Mouse (Mus musculus): ENCODE data around the gene Mpp2. TPM values are rescaled to one million over a fixed set of nuclear protein-coding genes. Genes with fewer than 3 reads are reported as not detected.

Mpp2 gene
- polyA plus RNA-seq, 1 experiment from 2014 or later, result 15.3 TPM

DNA sequence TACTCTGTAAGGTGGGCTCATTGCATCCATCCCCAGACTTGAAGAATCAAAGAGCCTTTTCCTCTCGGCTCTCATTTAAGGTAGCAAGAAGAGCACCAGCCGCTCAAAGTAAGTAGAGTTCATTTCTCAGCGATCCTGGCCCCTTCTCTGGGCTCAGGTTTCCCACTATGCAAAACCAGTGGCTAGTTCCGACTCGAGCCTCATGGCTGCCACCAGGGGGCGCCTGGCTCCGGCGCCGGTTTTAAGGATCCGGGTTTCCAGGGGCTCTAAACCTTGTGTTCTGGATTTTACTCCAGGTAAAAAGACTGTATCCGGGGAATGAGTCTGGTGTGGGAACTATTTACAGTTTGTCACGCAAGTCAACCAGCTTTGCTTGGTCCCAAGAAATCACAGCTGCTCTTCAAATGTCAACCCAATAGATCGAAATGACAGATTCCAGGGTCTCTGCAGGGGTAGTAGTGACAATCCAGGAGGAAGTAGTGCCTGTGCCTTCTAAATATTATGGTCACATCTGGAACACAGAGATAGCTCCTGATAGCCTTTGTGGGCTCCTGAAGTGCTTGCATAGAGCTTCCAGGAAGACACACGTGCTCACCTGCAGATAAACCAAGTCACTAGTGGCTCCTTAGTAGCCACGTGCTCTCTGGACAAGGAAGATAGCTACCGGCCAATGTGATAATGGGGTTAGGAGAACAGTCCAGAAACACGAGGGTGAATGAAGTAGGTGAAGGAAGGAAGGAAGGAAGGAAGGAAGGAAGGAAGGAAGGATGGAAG, 14.4 kb upstream of the Mpp2 start:
- 19% methylated on average over 17 of the region's 17 CpGs for WGBS
- Histone ChIP-seq H3K27me3 (replicated peaks; ENCODE audit: control insufficient read depth, insufficient read depth, low read length) (peaks cover 40% of the 10 kb centered on the region), H3K4me1 (ENCODE audit: control insufficient read depth, insufficient read depth, low read length) (no peaks in the 10 kb centered on the region), H3K36me3 (ENCODE audit: control insufficient read depth, insufficient read depth, low read length) (no peaks in the 10 kb centered on the region), H3K4me3 (ENCODE audit: low read depth, low read length) (no peak overlapping the region), H3K4me2 (ENCODE audit: low read length) (no peak overlapping the region), H3K9ac (ENCODE audit: low read length) (no peak overlapping the region), H3K27ac (ENCODE audit: low read depth, low read length) (no peak overlapping the region), H3K9me3 (replicated peaks; ENCODE audit: control insufficient read depth, low read length) (no peaks in the 10 kb centered on the region)
- DNase-seq (ENCODE audit: low spot score) (peak; percentile 83), ATAC-seq (no peak)

DNA sequence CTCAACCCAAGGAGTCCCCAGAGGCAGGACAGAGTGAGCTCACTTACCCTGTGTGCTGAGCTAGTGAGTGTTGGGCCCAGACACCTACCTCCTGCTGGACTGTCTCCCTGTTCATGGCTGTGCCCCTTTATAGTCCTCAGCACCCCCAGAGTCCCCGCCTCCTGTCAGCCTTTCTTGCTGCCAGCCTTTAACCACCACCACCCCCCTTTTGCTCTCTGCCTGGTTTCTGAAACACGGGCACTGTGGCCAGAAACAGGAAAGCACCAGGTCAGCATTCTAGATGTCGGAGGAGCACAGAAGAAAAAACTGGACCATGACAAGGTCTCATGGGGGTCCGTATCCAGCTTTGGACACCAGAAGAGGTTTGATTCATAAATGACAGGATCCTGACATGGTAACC, 12.9 kb upstream of the Mpp2 start, which contains the start of gene Ppy:
TSS of gene Ppy (minus strand) at position 101 of the 400 bp plus-strand sequence.
- H3K4me2 ChIP-seq (ENCODE audit: low read length), result no peak within 1 kb of the TSS
- H3K27ac ChIP-seq (ENCODE audit: low read depth, low read length), result no peak within 1 kb of the TSS
- H3K36me3 ChIP-seq (ENCODE audit: control insufficient read depth, insufficient read depth, low read length), result no peaks in the 10 kb centered on the region
- H3K4me3 ChIP-seq (ENCODE audit: low read depth, low read length), result no peak within 1 kb of the TSS
- DNase-seq (ENCODE audit: low spot score) (no peak), ATAC-seq (no peak)
- no peaks in the 10 kb centered on the region for H3K9me3 ChIP-seq (replicated peaks; ENCODE audit: control insufficient read depth, low read length)
- 85% methylated on average over 4 of the region's 4 CpGs for WGBS
- H3K4me1 ChIP-seq (ENCODE audit: control insufficient read depth, insufficient read depth, low read length), result peaks cover 7% of the 10 kb centered on the region
- no peak within 1 kb of the TSS for H3K9ac ChIP-seq (ENCODE audit: low read length)
- peaks cover 27% of the 10 kb centered on the region for H3K27me3 ChIP-seq (replicated peaks; ENCODE audit: control insufficient read depth, insufficient read depth, low read length)

DNA sequence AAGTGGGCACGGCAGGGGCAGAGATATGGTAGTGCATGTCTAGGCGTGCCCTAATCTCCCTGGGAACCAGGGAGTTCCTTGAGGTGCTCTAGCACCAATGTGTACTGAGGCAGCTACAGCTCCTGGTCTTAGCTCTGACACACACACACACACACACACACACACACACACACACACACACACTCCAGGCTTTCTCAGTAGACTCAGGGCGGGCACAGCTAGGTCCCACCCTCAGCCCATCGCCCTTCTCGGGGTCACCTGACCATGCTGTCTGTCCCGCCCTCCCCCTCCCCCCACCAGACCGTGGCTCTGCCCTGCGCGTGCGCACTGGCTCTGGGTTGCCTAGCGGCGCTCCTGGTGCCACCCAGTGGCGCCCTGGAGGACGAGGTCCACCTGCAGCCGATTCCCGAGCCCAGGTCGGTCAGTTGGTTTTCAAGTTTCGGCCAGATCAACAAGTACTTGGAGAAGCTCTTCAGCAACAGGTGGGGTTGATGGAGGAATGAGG, 8.6 kb upstream of the Mpp2 start:
- Histone ChIP-seq H3K4me3 (ENCODE audit: low read depth, low read length) (peak overlapping the region; percentile 15), H3K9ac (ENCODE audit: low read length) (peak overlapping the region; percentile 32; the same call in 1 of the 2 replicates), H3K4me1 (ENCODE audit: control insufficient read depth, insufficient read depth, low read length) (peaks cover 7% of the 10 kb centered on the region), H3K36me3 (ENCODE audit: control insufficient read depth, insufficient read depth, low read length) (no peaks in the 10 kb centered on the region), H3K9me3 (replicated peaks; ENCODE audit: control insufficient read depth, low read length) (no peaks in the 10 kb centered on the region), H3K27ac (ENCODE audit: low read depth, low read length) (no peak overlapping the region), H3K27me3 (replicated peaks; ENCODE audit: control insufficient read depth, insufficient read depth, low read length) (0 out of 2 replicates have a peak, but pooled peaks cover 4% of the 10 kb centered on the region), H3K4me2 (ENCODE audit: low read length) (peak overlapping the region; percentile 42)
- ATAC-seq (peak; percentile 91), DNase-seq (ENCODE audit: low spot score) (peak; percentile 90)
- WGBS, result 2% methylated on average over 16 of the region's 18 CpGs

DNA sequence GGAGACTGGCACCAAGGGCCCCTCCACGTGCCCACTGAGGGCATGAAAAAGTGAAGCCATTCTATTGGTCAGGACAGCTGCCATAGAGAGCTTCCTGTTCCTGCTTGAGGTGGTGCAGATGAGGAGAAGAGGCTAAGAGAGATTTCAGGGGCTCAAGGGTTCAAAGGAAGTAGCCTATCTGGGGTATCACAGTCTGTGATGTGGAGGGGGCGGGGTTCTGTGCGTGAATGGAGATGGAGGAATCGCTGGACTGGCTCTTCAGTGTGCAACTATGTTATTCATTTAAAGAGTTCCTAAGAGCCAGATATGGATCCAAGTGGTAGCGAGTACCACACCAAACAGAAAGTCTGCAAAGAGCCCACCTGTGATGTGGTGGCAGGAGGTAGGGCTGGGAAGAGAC, 8.1 kb upstream of the Mpp2 start:
- H3K4me2 ChIP-seq (ENCODE audit: low read length), result peak overlapping the region; percentile 42
- H3K9ac ChIP-seq (ENCODE audit: low read length), result no peak overlapping the region
- no peak for DNase-seq (ENCODE audit: low spot score)
- no peaks in the 10 kb centered on the region for H3K36me3 ChIP-seq (ENCODE audit: control insufficient read depth, insufficient read depth, low read length)
- no peak overlapping the region for H3K4me3 ChIP-seq (ENCODE audit: low read depth, low read length)
- 0 out of 2 replicates have a peak, but pooled peaks have one; percentile 21 for ATAC-seq
- peaks cover 7% of the 10 kb centered on the region for H3K4me1 ChIP-seq (ENCODE audit: control insufficient read depth, insufficient read depth, low read length)
- H3K27me3 ChIP-seq (replicated peaks; ENCODE audit: control insufficient read depth, insufficient read depth, low read length), result 0 out of 2 replicates have a peak, but pooled peaks cover under 1% of the 10 kb centered on the region
- WGBS, result 65% methylated on average over 5 of the region's 5 CpGs
- no peaks in the 10 kb centered on the region for H3K9me3 ChIP-seq (replicated peaks; ENCODE audit: control insufficient read depth, low read length)
- no peak overlapping the region for H3K27ac ChIP-seq (ENCODE audit: low read depth, low read length)

- no peaks in the 10 kb centered on the region for H3K36me3 ChIP-seq (ENCODE audit: control insufficient read depth, insufficient read depth, low read length)
- H3K4me1 ChIP-seq (ENCODE audit: control insufficient read depth, insufficient read depth, low read length), result peaks cover 7% of the 10 kb centered on the region
- WGBS, result 84% methylated on average over 3 of the region's 3 CpGs
- no peak overlapping the region for H3K9ac ChIP-seq (ENCODE audit: low read length)
- no peaks in the 10 kb centered on the region for H3K27me3 ChIP-seq (replicated peaks; ENCODE audit: control insufficient read depth, insufficient read depth, low read length)
- no peaks in the 10 kb centered on the region for H3K9me3 ChIP-seq (replicated peaks; ENCODE audit: control insufficient read depth, low read length)
- no peak overlapping the region for H3K4me3 ChIP-seq (ENCODE audit: low read depth, low read length)
- no peak overlapping the region for H3K27ac ChIP-seq (ENCODE audit: low read depth, low read length)
- ATAC-seq (no peak), DNase-seq (ENCODE audit: low spot score) (no peak)
- no peak overlapping the region for H3K4me2 ChIP-seq (ENCODE audit: low read length)
These were observed 7.4 kb upstream of the Mpp2 start for GRCm38 (mm10) chr11:102095676-102096075.

GRCm38 (mm10) chr11:102089088-102089808, 933 bp upstream of the Mpp2 start:
- 0% methylated on average over 20 of the region's 20 CpGs for WGBS
- peaks cover 1% of the 10 kb centered on the region; the same call in 1 of the 2 replicates for H3K36me3 ChIP-seq (ENCODE audit: control insufficient read depth, insufficient read depth, low read length)
- H3K9me3 ChIP-seq (replicated peaks; ENCODE audit: control insufficient read depth, low read length), result no peaks in the 10 kb centered on the region
- H3K9ac ChIP-seq (ENCODE audit: low read length), result peak overlapping the region; percentile 81
- peak overlapping the region; percentile 73 for H3K4me3 ChIP-seq (ENCODE audit: low read depth, low read length)
- ATAC-seq (peak; percentile 53), DNase-seq (ENCODE audit: low spot score) (peak; percentile 94)
- peak overlapping the region; percentile 87 for H3K4me2 ChIP-seq (ENCODE audit: low read length)
- H3K27ac ChIP-seq (ENCODE audit: low read depth, low read length), result peak overlapping the region; percentile 96
- no peaks in the 10 kb centered on the region for H3K27me3 ChIP-seq (replicated peaks; ENCODE audit: control insufficient read depth, insufficient read depth, low read length)
- peaks cover 12% of the 10 kb centered on the region for H3K4me1 ChIP-seq (ENCODE audit: control insufficient read depth, insufficient read depth, low read length)

- DNase-seq (ENCODE audit: low spot score) (peak; percentile 96), ATAC-seq (peak; percentile 81)
- peak overlapping the region; percentile 96 for H3K27ac ChIP-seq (ENCODE audit: low read depth, low read length)
- H3K36me3 ChIP-seq (ENCODE audit: control insufficient read depth, insufficient read depth, low read length), result peaks cover 4% of the 10 kb centered on the region; the same call in 1 of the 2 replicates
- H3K27me3 ChIP-seq (replicated peaks; ENCODE audit: control insufficient read depth, insufficient read depth, low read length), result no peaks in the 10 kb centered on the region
- peak overlapping the region; percentile 81 for H3K9ac ChIP-seq (ENCODE audit: low read length)
- under 1% methylated on average over 39 of the region's 39 CpGs for WGBS
- H3K9me3 ChIP-seq (replicated peaks; ENCODE audit: control insufficient read depth, low read length), result no peaks in the 10 kb centered on the region
- H3K4me2 ChIP-seq (ENCODE audit: low read length), result peak overlapping the region; percentile 87
- H3K4me1 ChIP-seq (ENCODE audit: control insufficient read depth, insufficient read depth, low read length), result peaks cover 20% of the 10 kb centered on the region
- peak overlapping the region; percentile 73 for H3K4me3 ChIP-seq (ENCODE audit: low read depth, low read length)
These were observed 1.1 kb downstream of the Mpp2 start for GRCm38 (mm10) chr11:102087081-102087751.

DNA sequence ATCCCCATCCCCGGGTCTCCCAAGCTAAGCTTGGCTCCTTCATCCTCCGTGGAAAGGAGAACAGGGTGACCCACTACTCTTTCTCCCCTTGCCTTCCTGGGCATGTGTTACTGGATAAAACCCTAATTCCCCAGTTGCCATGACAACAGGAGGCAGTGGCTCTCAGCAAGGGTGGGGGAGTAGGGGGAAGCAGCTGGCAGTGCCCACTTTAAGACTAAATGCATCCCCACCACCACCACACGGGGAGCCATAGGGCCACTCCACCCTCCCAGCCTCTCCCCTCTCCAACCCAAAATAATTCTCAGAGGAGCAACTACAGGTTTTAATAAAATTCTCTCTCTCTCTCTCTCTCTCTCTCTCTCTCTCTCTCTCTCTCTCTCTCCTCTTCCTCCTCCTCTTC, 2.0 kb downstream of the Mpp2 start:
- Histone ChIP-seq H3K4me1 (ENCODE audit: control insufficient read depth, insufficient read depth, low read length) (peaks cover 27% of the 10 kb centered on the region), H3K9ac (ENCODE audit: low read length) (peak overlapping the region; percentile 81), H3K27ac (ENCODE audit: low read depth, low read length) (peak overlapping the region; percentile 96), H3K27me3 (replicated peaks; ENCODE audit: control insufficient read depth, insufficient read depth, low read length) (no peaks in the 10 kb centered on the region), H3K4me2 (ENCODE audit: low read length) (peak overlapping the region; percentile 87), H3K4me3 (ENCODE audit: low read depth, low read length) (peak overlapping the region; percentile 73), H3K36me3 (ENCODE audit: control insufficient read depth, insufficient read depth, low read length) (peaks cover 4% of the 10 kb centered on the region; the same call in 1 of the 2 replicates), H3K9me3 (replicated peaks; ENCODE audit: control insufficient read depth, low read length) (no peaks in the 10 kb centered on the region)
- ATAC-seq (peak; percentile 32; the same call in 1 of the 2 replicates), DNase-seq (ENCODE audit: low spot score) (peak; percentile 95)
- 7% methylated on average over 3 of the region's 3 CpGs for WGBS

Data from forebrain, embryonic 14.5 days (tissue).